ENCODE assay signal across 10 mouse cellular contexts in the genomic region with DNA sequence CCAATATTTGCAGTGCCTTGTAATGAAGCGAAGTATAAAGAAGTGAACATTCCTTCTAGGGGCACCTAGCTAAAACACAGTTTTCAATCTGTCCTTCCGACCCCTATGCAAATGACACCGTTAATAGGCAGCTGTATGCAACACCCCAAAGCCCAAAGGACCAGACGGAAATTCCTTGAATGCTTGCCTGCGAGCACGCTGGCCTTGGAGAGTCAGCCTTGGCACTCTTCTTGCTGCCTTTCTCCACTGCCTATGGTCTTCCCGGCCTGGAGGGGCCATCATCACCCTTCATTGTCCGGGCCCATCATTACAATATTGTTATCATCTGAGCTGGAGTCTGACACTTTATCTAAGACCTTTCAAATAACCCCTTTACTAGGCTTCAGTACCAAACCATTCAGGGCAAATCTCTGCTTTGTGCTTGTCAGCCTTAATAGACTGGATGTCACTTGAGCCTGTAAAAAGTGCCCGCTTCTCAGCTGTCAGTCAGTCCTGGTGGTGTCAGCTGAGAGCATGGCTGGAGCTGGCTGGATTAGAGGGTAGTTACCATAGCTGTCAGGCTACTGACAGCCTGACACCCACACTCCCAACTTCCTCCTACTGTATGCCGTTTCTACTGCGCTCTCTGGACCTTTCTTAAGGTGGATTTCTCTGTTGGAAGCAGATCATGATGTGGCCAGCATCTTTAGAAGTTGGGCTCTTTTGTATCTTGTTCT.
DNase-seq lines count a peak whose midpoint lies in the region; ATAC-seq and TF ChIP-seq lines count a peak whose summit lies in the region.
"Had no signal": no experiment of that assay in that cellular context is flagged by ENCODE, and none has a peak within 500 bp of the region (broad histone marks: within the 10 kb centered on the region; RNA-seq: fewer than 3 reads in every experiment).

No protein-coding gene starts in this region.

- no peaks in the 10 kb centered on the region for H3K27me3 ChIP-seq in kidney, embryonic 15.5 days
- no peaks in the 10 kb centered on the region for H3K27me3 ChIP-seq in embryonic facial prominence, embryonic 10.5 days (replicated peaks; ENCODE audit: low read depth, poor library complexity, severe bottlenecking)
- no peaks in the 10 kb centered on the region for H3K27me3 ChIP-seq in heart, embryonic 13.5 days (replicated peaks)
- no peaks in the 10 kb centered on the region for H3K27me3 ChIP-seq in midbrain, embryonic 11.5 days (ENCODE audit: control insufficient read depth, insufficient read depth, low read length)

- H3K9ac ChIP-seq in kidney, embryonic 15.5 days: no peak overlapping the region
- H3K9ac ChIP-seq in heart, embryonic 13.5 days: no peak overlapping the region
- no peak overlapping the region for H3K9ac ChIP-seq in midbrain, embryonic 11.5 days (ENCODE audit: low read length)
- H3K9ac ChIP-seq: liver, embryonic 14.5 days had no signal

- ATAC-seq in kidney, embryonic 15.5 days (replicated peaks; ENCODE audit: low FRiP score): 0 out of 2 replicates have a peak, but pooled peaks have one; percentile 43
- ATAC-seq in heart, embryonic 13.5 days (ENCODE audit: extremely low read depth, insufficient number of reproducible peaks, low FRiP score, low TSS enrichment): no peak
- peak; percentile 80 for ATAC-seq in midbrain, embryonic 11.5 days (ENCODE audit: low FRiP score)

- WGBS in kidney, embryonic 15.5 days: 49% methylated on average over 11 of the region's 11 CpGs
- 43% methylated on average over 11 of the region's 11 CpGs for WGBS in embryonic facial prominence, embryonic 10.5 days
- WGBS in heart, embryonic 13.5 days: 18% methylated on average over 11 of the region's 11 CpGs
- 45% methylated on average over 11 of the region's 11 CpGs for WGBS in midbrain, embryonic 11.5 days

- H3K4me2 ChIP-seq in kidney, embryonic 15.5 days: no peak overlapping the region
- H3K4me2 ChIP-seq in heart, embryonic 13.5 days: peak overlapping the region; percentile 52
- H3K4me2 ChIP-seq in midbrain, embryonic 11.5 days: no peak overlapping the region

- no peaks in the 10 kb centered on the region for H3K36me3 ChIP-seq in kidney, embryonic 15.5 days
- no peaks in the 10 kb centered on the region for H3K36me3 ChIP-seq in embryonic facial prominence, embryonic 10.5 days (replicated peaks)
- H3K36me3 ChIP-seq in heart, embryonic 13.5 days: no peaks in the 10 kb centered on the region
- no peaks in the 10 kb centered on the region for H3K36me3 ChIP-seq in midbrain, embryonic 11.5 days (ENCODE audit: control insufficient read depth, insufficient read depth, low read length)

- intact Hi-C loops in gastrocnemius, adult 2 months (cut with DNase I): no loop called here

- H3K9me3 ChIP-seq in kidney, embryonic 15.5 days (replicated peaks): no peaks in the 10 kb centered on the region
- no peaks in the 10 kb centered on the region for H3K9me3 ChIP-seq in embryonic facial prominence, embryonic 10.5 days
- H3K9me3 ChIP-seq in heart, embryonic 13.5 days: no peaks in the 10 kb centered on the region
- H3K9me3 ChIP-seq in midbrain, embryonic 11.5 days (ENCODE audit: control insufficient read depth, low read length): no peaks in the 10 kb centered on the region

- peaks cover 8% of the 10 kb centered on the region; the same call in 1 of the 2 replicates for H3K4me1 ChIP-seq in kidney, embryonic 15.5 days
- H3K4me1 ChIP-seq in embryonic facial prominence, embryonic 10.5 days: peaks cover 31% of the 10 kb centered on the region
- H3K4me1 ChIP-seq in heart, embryonic 13.5 days: peaks cover 28% of the 10 kb centered on the region
- peaks cover 9% of the 10 kb centered on the region for H3K4me1 ChIP-seq in midbrain, embryonic 11.5 days (ENCODE audit: control insufficient read depth, insufficient read depth, low read length)

- TF ChIP-seq CTCF in gastrocnemius, adult 2 months (IDR thresholded peaks at IDR 0.05): no peak

- no peak overlapping the region for H3K27ac ChIP-seq in kidney, embryonic 15.5 days
- no peak overlapping the region for H3K27ac ChIP-seq in embryonic facial prominence, embryonic 10.5 days (replicated peaks)
- peak overlapping the region; percentile 50 for H3K27ac ChIP-seq in heart, embryonic 13.5 days (replicated peaks)
- H3K27ac ChIP-seq in midbrain, embryonic 11.5 days (ENCODE audit: low read depth, low read length): no peak overlapping the region; the same call in 1 of the 2 replicates
- H3K27ac ChIP-seq in gastrocnemius, adult 2 months: no peak overlapping the region
- H3K27ac ChIP-seq: liver, embryonic 14.5 days had no signal

- no peak for DNase-seq in kidney, adult 9 months
- peak; percentile 35 for DNase-seq in embryonic facial prominence, embryonic 10.5 days (ENCODE audit: low spot score)
- DNase-seq in midbrain, embryonic 11.5 days (ENCODE audit: low spot score, missing footprints): no peak
- DNase-seq in gastrocnemius, adult 2 months: no peak
- no peak for DNase-seq in layer of hippocampus, adult 18-20 months (ENCODE audit: low spot score in 2 of 2)
- DNase-seq in gastrocnemius, postnatal 10 days: no peak
- DNase-seq: kidney, postnatal 36 days had no signal

- no peak overlapping the region for H3K4me3 ChIP-seq in kidney, embryonic 15.5 days (replicated peaks)
- 0 out of 2 replicates have a peak overlapping the region, but pooled peaks have one; percentile 5 for H3K4me3 ChIP-seq in embryonic facial prominence, embryonic 10.5 days
- H3K4me3 ChIP-seq in heart, embryonic 13.5 days: peak overlapping the region; percentile 15; the same call in 1 of the 2 replicates
- no peak overlapping the region for H3K4me3 ChIP-seq in midbrain, embryonic 11.5 days (ENCODE audit: low read depth, low read length)
- no peak overlapping the region for H3K4me3 ChIP-seq in gastrocnemius, adult 2 months

Comparison
In these comparisons a context has a peak if more than half of its experiments do, and no peak if none do; other contexts are left out.
1. H3K4me3 ChIP-seq: peak in embryonic facial prominence, embryonic 10.5 days (single experiment) and heart, embryonic 13.5 days (single experiment); none in kidney, embryonic 15.5 days (single experiment), midbrain, embryonic 11.5 days (single experiment) and gastrocnemius, adult 2 months (single experiment).